Mouse (Mus musculus) CD4-positive helper T cell, adult 2 months (primary cell): ENCODE measurements at regions not wholly inside any gene's neighbourhood (a gene's known extent, or its start where the extent isn't known, plus 50 kb on each side); places are given as distances from the start of the nearest gene placed in this dataset.

Source experiments
- DNase-seq: peaks from one replicate; pipeline ENCODE4 v3.0.0-alpha.2; 2012; ENCODE audit warnings: low read depth, missing footprints, low spot score

GRCm38 (mm10) chr3:149819081-149819480, 828.7 kb upstream of the Adgrl2 start:
- no peak for DNase-seq

GRCm38 (mm10) chr3:149811036-149811435, 820.7 kb upstream of the Adgrl2 start:
- no peak for DNase-seq

DNA sequence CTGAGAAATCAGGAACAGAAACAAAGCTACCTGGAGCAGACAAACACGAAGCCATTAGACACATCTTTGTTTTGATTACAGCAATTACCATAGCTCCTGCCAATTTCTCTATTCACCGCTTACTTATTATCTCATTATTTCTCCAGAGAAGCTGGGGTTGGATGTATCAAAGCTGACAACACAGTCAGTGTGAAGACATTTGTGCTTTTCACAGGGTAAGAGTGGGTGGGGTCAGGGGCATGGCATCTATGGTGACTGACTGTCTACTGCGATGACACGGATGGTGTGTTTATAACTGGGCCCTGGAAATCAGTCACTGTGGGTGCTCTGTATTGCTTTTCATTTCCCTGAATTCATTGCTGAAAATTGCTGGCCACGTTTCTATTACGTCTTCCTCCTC, 815.0 kb upstream of the Adgrl2 start:
- no peak for DNase-seq

DNA sequence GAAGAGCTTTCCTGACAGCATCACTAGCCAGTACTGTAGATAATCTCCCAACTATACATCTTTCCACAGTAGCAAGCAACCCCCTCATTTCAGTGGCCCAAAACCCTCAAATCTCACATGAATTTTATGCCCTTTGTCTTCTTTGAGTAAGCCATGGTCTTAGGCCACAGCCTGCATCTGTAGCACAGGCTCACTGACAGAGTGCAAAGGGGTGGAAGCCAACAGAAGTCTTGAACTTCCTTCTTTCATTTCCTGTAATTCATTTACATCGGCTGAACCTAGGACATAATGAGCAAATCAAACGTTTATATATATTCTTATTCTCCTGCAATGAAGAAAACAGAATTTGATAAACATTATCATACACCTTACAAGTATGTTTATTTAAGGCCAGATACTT, 805.8 kb upstream of the Adgrl2 start:
- no peak for DNase-seq

DNA sequence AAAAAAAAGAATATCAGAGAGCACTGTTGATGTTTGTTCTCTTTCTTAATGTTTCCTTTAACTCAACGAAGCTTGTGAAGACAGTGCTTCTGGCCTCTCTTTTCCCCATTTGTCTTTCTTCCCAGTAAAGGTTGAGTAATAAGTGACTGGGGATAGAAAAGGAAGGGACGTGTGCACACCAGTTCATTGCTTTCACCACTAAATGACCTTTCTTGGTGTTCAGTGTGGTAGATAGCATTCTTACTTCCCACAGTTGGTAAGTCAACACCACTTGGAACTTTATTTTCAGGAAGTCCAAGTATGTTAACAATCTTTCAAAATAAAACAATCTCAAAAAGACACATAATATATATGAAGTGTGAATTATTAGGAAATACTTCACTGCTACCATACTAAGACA, 801.2 kb upstream of the Adgrl2 start:
- DNase-seq = no peak

GRCm38 (mm10) chr3:149786096-149786495, 795.7 kb upstream of the Adgrl2 start:
- no peak for DNase-seq

GRCm38 (mm10) chr3:149783903-149784608, 793.7 kb upstream of the Adgrl2 start:
- no peak for DNase-seq

DNA sequence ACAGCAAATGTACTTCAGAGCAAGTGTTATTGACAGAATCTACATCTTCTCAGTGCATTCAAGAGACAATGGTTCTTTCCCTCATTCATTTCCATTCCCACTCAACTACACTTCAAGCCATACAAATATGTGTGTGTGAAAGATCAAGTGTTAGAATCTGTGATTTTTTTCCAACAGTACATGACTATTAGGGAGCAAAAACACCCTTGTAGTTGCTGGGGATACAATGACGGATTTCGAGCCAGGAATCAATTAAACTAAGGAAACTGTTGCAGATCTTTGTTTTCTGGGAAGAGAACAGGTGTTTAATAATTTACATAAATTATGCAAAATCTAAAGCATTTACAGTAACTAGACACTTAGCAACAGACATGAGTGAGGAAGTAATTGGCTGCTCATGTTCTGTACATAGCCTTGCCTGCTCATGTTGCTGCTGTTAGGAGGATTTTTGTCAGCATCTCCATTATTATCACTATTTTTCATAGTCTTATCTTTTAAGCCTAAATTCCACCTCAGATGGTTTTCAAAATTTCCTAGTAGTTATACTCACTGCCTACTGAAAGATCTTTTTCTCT, 777.6 kb upstream of the Adgrl2 start:
- DNase-seq = no peak

GRCm38 (mm10) chr3:149761245-149761644, 770.9 kb upstream of the Adgrl2 start:
- DNase-seq = no peak

DNA sequence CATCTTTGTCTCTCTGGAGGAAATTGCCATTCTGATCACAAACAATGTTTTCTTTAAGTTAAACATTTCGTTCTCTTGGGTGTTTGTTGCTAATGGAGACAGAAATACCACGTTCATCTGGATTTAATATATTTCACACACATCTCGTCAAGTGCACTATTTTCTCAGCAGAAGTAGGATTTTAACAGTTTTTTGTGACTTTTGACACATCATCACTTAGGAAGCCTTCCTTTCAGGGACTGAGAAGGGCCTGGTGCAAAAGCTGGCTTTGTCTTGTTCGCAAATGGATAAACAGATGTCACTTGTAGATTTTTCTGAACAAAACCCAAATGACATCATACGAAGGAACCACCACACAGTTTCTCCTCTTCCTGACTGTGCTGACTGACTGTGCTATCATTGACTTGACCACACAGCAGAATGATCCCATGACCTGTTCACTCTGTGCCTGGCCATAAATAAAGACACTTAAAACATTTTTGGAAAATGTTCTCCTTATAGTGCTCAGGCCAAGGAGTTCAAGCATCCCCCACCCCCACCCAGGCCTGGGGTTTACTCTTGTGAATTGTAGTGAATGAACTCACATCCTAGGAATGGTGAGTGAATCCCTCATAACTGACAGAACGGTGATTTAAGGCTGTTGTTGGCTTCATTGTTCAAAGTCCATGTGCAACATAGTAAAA, 767.7 kb upstream of the Adgrl2 start:
- DNase-seq = no peak

DNA sequence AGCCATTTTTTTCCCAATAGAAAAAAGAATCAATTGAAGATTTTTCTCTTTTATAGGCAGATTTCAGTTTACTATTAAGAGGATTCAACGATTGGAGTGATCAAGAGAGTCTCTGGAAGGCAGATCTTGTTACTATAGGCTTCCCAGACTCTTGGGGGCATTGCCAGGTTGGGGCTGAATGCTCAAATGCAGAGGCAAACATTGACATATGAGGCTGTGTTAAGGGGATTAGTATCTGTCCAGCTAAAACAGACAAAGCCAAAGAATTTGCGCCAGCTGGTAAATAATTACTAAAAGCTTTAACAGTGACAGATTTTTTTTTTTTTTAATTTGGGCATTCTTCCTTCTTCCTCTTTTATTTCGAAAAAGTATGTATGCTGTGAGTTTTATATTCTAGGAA, 745.7 kb upstream of the Adgrl2 start:
- no peak for DNase-seq

- no peak for DNase-seq
These were observed 735.9 kb upstream of the Adgrl2 start for GRCm38 (mm10) chr3:149726212-149726611.

GRCm38 (mm10) chr3:149724879-149725278, 734.5 kb upstream of the Adgrl2 start:
- no peak for DNase-seq

- DNase-seq = no peak
These were observed 731.5 kb upstream of the Adgrl2 start for GRCm38 (mm10) chr3:149721832-149722231.

GRCm38 (mm10) chr3:149720306-149720705, 730.0 kb upstream of the Adgrl2 start:
- DNase-seq = no peak

DNA sequence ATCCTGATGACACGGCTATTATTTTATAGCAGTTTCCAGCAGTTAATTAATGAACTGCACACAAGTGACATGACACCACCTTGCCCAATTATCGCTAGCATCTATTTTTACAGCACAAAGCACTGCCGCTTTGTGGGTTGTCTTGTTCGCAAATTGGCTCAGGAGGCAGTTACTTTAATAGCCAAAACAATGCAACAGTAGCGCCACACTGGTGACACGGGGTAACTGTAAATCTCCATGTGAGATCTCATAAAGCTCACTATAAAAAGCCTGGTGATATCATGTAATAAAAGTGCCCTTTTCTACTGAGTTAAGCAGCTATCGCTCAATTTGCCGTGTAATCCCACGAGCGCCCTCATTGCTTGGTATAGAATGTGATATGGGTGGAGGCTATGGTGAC, 715.4 kb upstream of the Adgrl2 start:
- no peak for DNase-seq

- no peak for DNase-seq
These were observed 715.0 kb upstream of the Adgrl2 start for GRCm38 (mm10) chr3:149705322-149705721.

- DNase-seq = no peak
These were observed 714.1 kb upstream of the Adgrl2 start for GRCm38 (mm10) chr3:149704478-149704877.

DNA sequence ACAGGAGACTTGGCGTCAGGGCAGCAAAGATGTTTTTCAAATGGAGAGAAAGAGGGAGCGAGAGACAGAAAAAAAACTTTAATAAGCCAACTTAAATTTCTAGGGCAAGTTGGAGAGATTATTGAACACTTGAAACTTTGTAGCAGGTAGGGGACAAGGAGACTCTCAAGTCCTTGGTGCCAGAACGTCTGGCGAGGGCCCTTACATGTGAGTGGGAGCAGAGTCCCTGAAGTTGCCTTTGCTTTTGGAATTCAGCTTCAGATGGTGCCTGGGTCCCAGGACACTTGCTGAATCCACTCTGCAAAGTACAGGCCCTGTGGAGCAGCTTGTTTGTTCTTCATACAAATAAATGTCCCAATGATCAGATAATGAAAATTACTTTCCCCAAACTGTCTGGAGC, 693.2 kb upstream of the Adgrl2 start:
- no peak for DNase-seq

GRCm38 (mm10) chr3:149682246-149682645, 691.9 kb upstream of the Adgrl2 start:
- no peak for DNase-seq

- no peak for DNase-seq
These were observed 683.6 kb upstream of the Adgrl2 start for GRCm38 (mm10) chr3:149673926-149674325.

GRCm38 (mm10) chr3:149664624-149665023, 674.3 kb upstream of the Adgrl2 start:
- DNase-seq = no peak

DNA sequence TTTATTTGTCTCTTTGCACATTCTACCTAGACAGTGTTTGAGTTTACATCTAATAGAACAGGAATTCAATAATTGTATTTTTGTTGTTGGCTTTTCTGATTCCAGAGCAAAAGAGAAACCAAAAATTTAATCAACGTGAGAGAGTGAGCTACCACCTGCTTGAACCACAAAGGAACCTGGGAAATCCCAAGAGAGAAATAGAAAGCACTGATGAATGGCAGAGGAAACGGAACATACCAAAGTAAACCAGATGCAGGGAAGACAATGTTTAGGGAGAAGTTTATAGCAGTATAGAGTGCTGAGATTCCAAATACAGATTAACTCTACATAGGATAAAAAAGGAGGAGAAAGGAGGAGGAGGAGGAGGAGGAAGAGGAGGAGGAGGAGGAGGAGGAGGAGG, 648.0 kb upstream of the Adgrl2 start:
- DNase-seq = peak; percentile 7
